Mouse (Mus musculus): ENCODE data around the gene Dscaml1. TPM values are rescaled to one million over a fixed set of nuclear protein-coding genes. Genes with fewer than 3 reads are reported as not detected.

The Dscaml1 gene
- polyA plus RNA-seq, 1 experiment from 2014 or later = 15.1 TPM

- Histone ChIP-seq H3K27ac (peak overlapping the region; percentile 98), H3K4me1 (replicated peaks; ENCODE audit: control insufficient read depth, insufficient read depth, low read length) (peaks cover 33% of the 10 kb centered on the region), H3K9ac (peak overlapping the region; percentile 49), H3K36me3 (replicated peaks; ENCODE audit: control insufficient read depth, insufficient read depth) (no peaks in the 10 kb centered on the region), H3K27me3 (ENCODE audit: control insufficient read depth, insufficient read depth, low read length) (no peaks in the 10 kb centered on the region), H3K9me3 (ENCODE audit: control insufficient read depth, low read length) (no peaks in the 10 kb centered on the region), H3K4me3 (replicated peaks; ENCODE audit: low read length) (no peak overlapping the region), H3K4me2 (replicated peaks) (no peak overlapping the region)
- ATAC-seq (ENCODE audit: low FRiP score) (peak; percentile 77), DNase-seq (ENCODE audit: low spot score) (peak; percentile 56)
- 5% methylated on average over 8 of the region's 9 CpGs for WGBS
Observed at GRCm38 (mm10) chr9:45657172-45658062, 231.0 kb downstream of the Dscaml1 start.

GRCm38 (mm10) chr9:45660191-45660590 lies 233.8 kb downstream of the Dscaml1 start:
- no peaks in the 10 kb centered on the region for H3K36me3 ChIP-seq (replicated peaks; ENCODE audit: control insufficient read depth, insufficient read depth)
- H3K4me2 ChIP-seq (replicated peaks) = no peak overlapping the region
- H3K27ac ChIP-seq = no peak overlapping the region
- peaks cover 61% of the 10 kb centered on the region for H3K4me1 ChIP-seq (replicated peaks; ENCODE audit: control insufficient read depth, insufficient read depth, low read length)
- DNase-seq (ENCODE audit: low spot score) (no peak), ATAC-seq (ENCODE audit: low FRiP score) (no peak)
- no peaks in the 10 kb centered on the region for H3K9me3 ChIP-seq (ENCODE audit: control insufficient read depth, low read length)
- no peak overlapping the region for H3K4me3 ChIP-seq (replicated peaks; ENCODE audit: low read length)
- no peak overlapping the region for H3K9ac ChIP-seq
- WGBS = 69% methylated on average over 3 of the region's 3 CpGs
- H3K27me3 ChIP-seq (ENCODE audit: control insufficient read depth, insufficient read depth, low read length) = no peaks in the 10 kb centered on the region

GRCm38 (mm10) chr9:45662471-45662870 lies 236.0 kb downstream of the Dscaml1 start:
- H3K27me3 ChIP-seq (ENCODE audit: control insufficient read depth, insufficient read depth, low read length) = no peaks in the 10 kb centered on the region
- no peak for DNase-seq (ENCODE audit: low spot score)
- ATAC-seq (ENCODE audit: low FRiP score) = no peak
- H3K9me3 ChIP-seq (ENCODE audit: control insufficient read depth, low read length) = no peaks in the 10 kb centered on the region
- no peak overlapping the region for H3K4me3 ChIP-seq (replicated peaks; ENCODE audit: low read length)
- no peaks in the 10 kb centered on the region for H3K36me3 ChIP-seq (replicated peaks; ENCODE audit: control insufficient read depth, insufficient read depth)
- WGBS = 56% methylated on average over 5 of the region's 5 CpGs
- peak overlapping the region; percentile 90 for H3K27ac ChIP-seq
- H3K4me1 ChIP-seq (replicated peaks; ENCODE audit: control insufficient read depth, insufficient read depth, low read length) = peaks cover 57% of the 10 kb centered on the region
- H3K4me2 ChIP-seq (replicated peaks) = no peak overlapping the region
- H3K9ac ChIP-seq = no peak overlapping the region

- peak overlapping the region; percentile 1; the same call in 1 of the 2 replicates for H3K9ac ChIP-seq
- 28% methylated on average over 15 of the region's 16 CpGs for WGBS
- no peaks in the 10 kb centered on the region for H3K27me3 ChIP-seq (ENCODE audit: control insufficient read depth, insufficient read depth, low read length)
- H3K4me2 ChIP-seq (replicated peaks) = no peak overlapping the region
- H3K9me3 ChIP-seq (ENCODE audit: control insufficient read depth, low read length) = no peaks in the 10 kb centered on the region
- DNase-seq (ENCODE audit: low spot score) = peak; percentile 78
- H3K4me1 ChIP-seq (replicated peaks; ENCODE audit: control insufficient read depth, insufficient read depth, low read length) = peaks cover 45% of the 10 kb centered on the region
- ATAC-seq (ENCODE audit: low FRiP score) = peak; percentile 76
- no peak overlapping the region for H3K4me3 ChIP-seq (replicated peaks; ENCODE audit: low read length)
- no peaks in the 10 kb centered on the region for H3K36me3 ChIP-seq (replicated peaks; ENCODE audit: control insufficient read depth, insufficient read depth)
- H3K27ac ChIP-seq = peak overlapping the region; percentile 90
Observed at GRCm38 (mm10) chr9:45663386-45664315, 237.2 kb downstream of the Dscaml1 start.

GRCm38 (mm10) chr9:45664326-45664725 lies 237.9 kb downstream of the Dscaml1 start:
- 44% methylated on average over 6 of the region's 6 CpGs for WGBS
- no peak overlapping the region for H3K4me3 ChIP-seq (replicated peaks; ENCODE audit: low read length)
- DNase-seq (ENCODE audit: low spot score) (no peak), ATAC-seq (ENCODE audit: low FRiP score) (no peak)
- no peaks in the 10 kb centered on the region for H3K27me3 ChIP-seq (ENCODE audit: control insufficient read depth, insufficient read depth, low read length)
- H3K4me1 ChIP-seq (replicated peaks; ENCODE audit: control insufficient read depth, insufficient read depth, low read length) = peaks cover 45% of the 10 kb centered on the region
- H3K27ac ChIP-seq = peak overlapping the region; percentile 90
- peak overlapping the region; percentile 15; the same call in 1 of the 2 replicates for H3K4me2 ChIP-seq (replicated peaks)
- H3K9me3 ChIP-seq (ENCODE audit: control insufficient read depth, low read length) = no peaks in the 10 kb centered on the region
- H3K36me3 ChIP-seq (replicated peaks; ENCODE audit: control insufficient read depth, insufficient read depth) = no peaks in the 10 kb centered on the region
- peak overlapping the region; percentile 34; the same call in 1 of the 2 replicates for H3K9ac ChIP-seq

- WGBS = 13% methylated on average over 15 of the region's 15 CpGs
- Histone ChIP-seq H3K4me3 (replicated peaks; ENCODE audit: low read length) (no peak overlapping the region), H3K36me3 (replicated peaks; ENCODE audit: control insufficient read depth, insufficient read depth) (no peaks in the 10 kb centered on the region), H3K9ac (peak overlapping the region; percentile 34; the same call in 1 of the 2 replicates), H3K27me3 (ENCODE audit: control insufficient read depth, insufficient read depth, low read length) (no peaks in the 10 kb centered on the region), H3K27ac (peak overlapping the region; percentile 90), H3K4me1 (replicated peaks; ENCODE audit: control insufficient read depth, insufficient read depth, low read length) (peaks cover 45% of the 10 kb centered on the region), H3K9me3 (ENCODE audit: control insufficient read depth, low read length) (no peaks in the 10 kb centered on the region), H3K4me2 (replicated peaks) (peak overlapping the region; percentile 15)
- peak; percentile 67 for ATAC-seq (ENCODE audit: low FRiP score)
- peak; percentile 70 for DNase-seq (ENCODE audit: low spot score)
Observed at GRCm38 (mm10) chr9:45664871-45665394, 238.5 kb downstream of the Dscaml1 start.

GRCm38 (mm10) chr9:45675931-45676330 lies 249.5 kb downstream of the Dscaml1 start:
- H3K4me2 ChIP-seq (replicated peaks) = no peak overlapping the region
- ATAC-seq (ENCODE audit: low FRiP score) (no peak), DNase-seq (ENCODE audit: low spot score) (no peak)
- H3K4me1 ChIP-seq (replicated peaks; ENCODE audit: control insufficient read depth, insufficient read depth, low read length) = peaks cover 45% of the 10 kb centered on the region
- 0 out of 2 replicates have a peak overlapping the region, but pooled peaks have one; percentile 20 for H3K9ac ChIP-seq
- 52% methylated on average over 9 of the region's 9 CpGs for WGBS
- H3K27ac ChIP-seq = peak overlapping the region; percentile 91
- H3K27me3 ChIP-seq (ENCODE audit: control insufficient read depth, insufficient read depth, low read length) = no peaks in the 10 kb centered on the region
- H3K36me3 ChIP-seq (replicated peaks; ENCODE audit: control insufficient read depth, insufficient read depth) = no peaks in the 10 kb centered on the region
- no peaks in the 10 kb centered on the region for H3K9me3 ChIP-seq (ENCODE audit: control insufficient read depth, low read length)
- no peak overlapping the region for H3K4me3 ChIP-seq (replicated peaks; ENCODE audit: low read length)

- H3K9ac ChIP-seq = no peak overlapping the region
- peak; percentile 70 for DNase-seq (ENCODE audit: low spot score)
- H3K9me3 ChIP-seq (ENCODE audit: control insufficient read depth, low read length) = no peaks in the 10 kb centered on the region
- H3K4me2 ChIP-seq (replicated peaks) = 0 out of 2 replicates have a peak overlapping the region, but pooled peaks have one; percentile 19
- no peak overlapping the region for H3K4me3 ChIP-seq (replicated peaks; ENCODE audit: low read length)
- peak; percentile 64 for ATAC-seq (ENCODE audit: low FRiP score)
- H3K36me3 ChIP-seq (replicated peaks; ENCODE audit: control insufficient read depth, insufficient read depth) = no peaks in the 10 kb centered on the region
- 11% methylated on average over 8 of the region's 8 CpGs for WGBS
- peaks cover 45% of the 10 kb centered on the region for H3K4me1 ChIP-seq (replicated peaks; ENCODE audit: control insufficient read depth, insufficient read depth, low read length)
- H3K27ac ChIP-seq = peak overlapping the region; percentile 91
- H3K27me3 ChIP-seq (ENCODE audit: control insufficient read depth, insufficient read depth, low read length) = no peaks in the 10 kb centered on the region
Observed at GRCm38 (mm10) chr9:45676578-45676977, 250.2 kb downstream of the Dscaml1 start.

Data from hindbrain, embryonic 14.5 days (tissue).